Mouse (Mus musculus) macrophage (primary cell): ENCODE results near the gene Fnbp1l. TPM values are rescaled to one million over a fixed set of nuclear protein-coding genes. Genes with fewer than 3 reads are reported as not detected.

ENCODE experiments used
- H3K27ac ChIP-seq: fragments of 350-480 bp; formaldehyde crosslinking; 2 replicates; pipeline ENCODE4 v1.9.0; 2021
- H3K36me3 ChIP-seq: fragments of 350-480 bp; formaldehyde crosslinking; 2 replicates; pipeline ENCODE4 v1.9.0; 2021; ENCODE audit errors: inconsistent target
- H3K4me3 ChIP-seq: fragments of 350-480 bp; formaldehyde crosslinking; 2 replicates; pipeline ENCODE4 v1.9.0; 2021; ENCODE audit errors: inconsistent target
- H3K79me2 ChIP-seq: fragments of 350-480 bp; formaldehyde crosslinking; 2 replicates; pipeline ENCODE4 v1.9.0; 2021; ENCODE audit errors: inconsistent target
- WGBS: methylation state at CpG from one replicate; pipeline ENCODE4 v1.1.7; 2026; ENCODE audit warnings: inconsistent platforms; ENCODE audit not compliant: missing documents; 5-methylcytosine and 5-hydroxymethylcytosine counted together
- polyA plus RNA-seq: library from polyadenylated mRNA; stranded (reverse); fragments of 250-400 nt; gene quantifications from 3 replicates; pipeline ENCODE4 v1.2.4, GENCODE M21; 2018; ENCODE audit warnings: inconsistent platforms

The Fnbp1l gene
- polyA plus RNA-seq, 1 experiment from 2014 or later: 11.0 TPM

DNA sequence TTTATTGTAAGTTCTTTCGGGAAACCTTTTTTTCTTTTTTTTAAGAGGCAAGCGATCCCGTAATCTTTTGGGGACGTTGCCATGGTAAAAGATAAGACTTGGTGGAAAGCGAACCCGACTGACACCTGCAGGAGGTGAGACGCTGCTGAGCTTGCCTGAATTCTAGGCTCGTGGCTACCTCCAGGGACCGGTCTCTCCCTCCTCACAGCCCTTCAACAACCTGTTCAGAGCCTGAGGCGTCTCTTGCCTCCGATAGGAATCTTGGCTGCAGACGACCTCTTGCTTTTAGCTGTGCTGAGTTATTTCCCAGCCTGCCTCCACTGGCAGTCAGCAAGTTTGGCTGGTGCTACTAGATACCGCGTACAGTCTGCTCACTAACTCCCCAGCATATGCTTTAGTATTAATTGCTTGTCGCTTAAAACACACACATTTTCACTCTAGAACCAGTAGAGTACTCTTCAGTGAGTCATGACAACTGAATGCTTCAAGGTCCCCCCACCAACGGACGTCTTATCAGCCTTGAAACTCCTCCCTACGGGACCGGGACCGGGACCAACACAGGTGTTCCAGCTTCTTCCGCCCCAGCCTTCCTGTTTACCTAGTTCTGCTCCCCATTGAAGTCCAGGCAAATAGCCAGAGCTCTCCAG is 893 bp upstream of the Fnbp1l start:
- H3K27ac ChIP-seq: no peak overlapping the region

DNA sequence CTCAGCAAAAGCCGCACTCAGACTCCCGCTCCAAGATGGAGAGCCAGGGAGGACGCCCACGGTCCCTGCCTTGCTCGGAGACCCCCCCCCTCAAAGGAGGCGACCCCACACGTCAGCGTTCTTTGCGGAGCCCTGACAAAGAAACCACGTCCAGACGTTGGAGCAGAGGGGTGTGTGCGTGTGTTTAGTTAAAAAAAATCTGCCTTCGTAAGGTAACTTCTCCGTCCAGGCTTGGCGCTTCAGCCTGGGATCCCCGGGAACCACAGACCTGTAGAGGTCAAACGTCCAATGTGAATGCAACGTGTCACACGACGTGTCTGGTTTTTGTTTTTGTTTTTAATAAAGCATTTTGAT is 393 bp upstream of the Fnbp1l start:
- H3K27ac ChIP-seq: no peak overlapping the region
- WGBS: 5% methylated on average over 11 of the region's 20 CpGs

More for the DNA sequence above, 893 bp upstream of the Fnbp1l start:
- Histone ChIP-seq H3K36me3 (no peaks in the 10 kb centered on the region), H3K79me2 (peaks cover 33% of the 10 kb centered on the region), H3K4me3 (peak overlapping the region; percentile 53)
- WGBS: 18% methylated on average over 21 of the region's 21 CpGs

DNA sequence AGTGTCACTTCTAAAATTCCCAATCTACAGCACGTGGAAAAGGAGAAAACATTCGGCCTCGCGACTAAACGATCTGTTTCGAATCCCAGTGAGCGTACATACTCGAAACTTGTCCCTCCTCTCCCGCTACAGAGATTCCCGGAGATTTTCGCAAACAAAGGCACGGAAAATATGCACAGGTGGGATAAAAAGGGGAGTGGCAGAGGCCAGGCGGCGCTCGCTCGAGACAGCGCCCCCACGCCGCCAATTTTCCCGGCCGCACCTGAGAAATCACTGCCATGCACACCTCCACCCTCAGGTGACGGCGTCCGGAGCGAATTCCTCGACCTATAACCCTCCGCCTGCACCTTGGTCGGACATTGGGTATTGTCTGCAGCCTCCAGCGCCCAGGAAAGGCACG is 1.1 kb downstream of the Fnbp1l start:
- Histone ChIP-seq H3K36me3 (no peaks in the 10 kb centered on the region), H3K79me2 (peaks cover 53% of the 10 kb centered on the region), H3K4me3 (peak overlapping the region; percentile 53), H3K27ac (no peak overlapping the region)
- 6% methylated on average over 27 of the region's 30 CpGs for WGBS

More for the DNA sequence above, 393 bp upstream of the Fnbp1l start:
- Histone ChIP-seq H3K36me3 (no peaks in the 10 kb centered on the region), H3K4me3 (peak overlapping the region; percentile 53), H3K79me2 (peaks cover 38% of the 10 kb centered on the region)

DNA sequence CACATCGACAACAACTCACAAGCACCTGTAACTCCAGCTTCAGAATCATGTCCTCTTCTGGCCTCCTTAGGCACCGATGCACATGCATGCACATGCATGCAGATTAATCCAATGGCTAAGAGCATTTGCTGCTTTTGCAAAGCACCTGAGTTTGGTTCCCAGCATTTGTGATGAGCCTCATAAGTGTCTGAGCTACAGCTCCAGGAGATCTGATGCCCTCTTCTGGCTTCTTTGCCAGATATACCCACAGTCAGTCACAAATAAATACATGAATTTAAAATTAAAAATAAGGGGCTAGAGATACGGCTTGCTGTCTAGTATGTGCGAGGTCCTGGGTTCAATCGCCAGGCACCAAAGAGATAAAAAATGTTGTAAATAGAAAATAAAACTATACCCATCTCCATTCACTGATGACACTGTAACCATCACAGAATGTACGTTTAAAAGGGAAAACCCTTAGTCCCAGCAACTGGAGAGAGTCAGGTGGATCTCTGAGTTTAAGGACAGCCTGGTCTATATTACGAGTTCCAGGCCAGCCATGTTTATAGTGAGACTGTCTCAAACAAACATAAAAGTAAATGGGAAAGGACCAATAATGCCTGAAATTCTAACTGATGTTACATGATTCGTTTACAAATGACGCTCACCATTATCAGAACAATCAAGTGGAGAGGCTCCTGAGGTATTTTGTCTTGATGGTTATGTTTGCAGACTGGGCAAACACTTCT is 1.7 kb downstream of the Fnbp1l start:
- peaks cover 59% of the 10 kb centered on the region for H3K79me2 ChIP-seq
- 83% methylated on average over 9 of the region's 9 CpGs for WGBS

DNA sequence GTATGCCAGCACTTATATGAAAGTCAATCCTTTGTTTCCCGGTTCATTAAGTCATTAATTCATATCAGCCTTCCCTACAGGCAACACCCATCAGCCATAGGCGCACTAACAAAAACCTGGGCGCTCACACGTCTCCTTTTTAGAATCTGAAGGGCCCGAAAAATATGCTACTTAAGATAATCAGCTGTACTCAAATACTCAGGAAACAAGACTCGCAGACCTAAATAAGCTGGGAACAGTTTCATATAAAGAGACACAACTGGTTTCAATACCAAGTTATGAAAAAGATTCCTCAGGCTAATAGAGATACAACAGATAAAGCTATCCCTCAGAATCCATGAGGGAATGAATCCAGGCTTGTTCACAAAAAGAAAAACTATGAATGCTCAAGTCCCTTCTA is 7.0 kb downstream of the Fnbp1l start:
- H3K36me3 ChIP-seq: no peaks in the 10 kb centered on the region
- H3K27ac ChIP-seq: no peak overlapping the region
- H3K79me2 ChIP-seq: peaks cover 100% of the 10 kb centered on the region
- WGBS: 92% methylated on average over 6 of the region's 6 CpGs
- H3K4me3 ChIP-seq: no peak overlapping the region

More for the DNA sequence above, 1.7 kb downstream of the Fnbp1l start:
- Histone ChIP-seq H3K36me3 (no peaks in the 10 kb centered on the region), H3K4me3 (peak overlapping the region; percentile 53; the same call in 1 of the 2 replicates), H3K27ac (no peak overlapping the region)

DNA sequence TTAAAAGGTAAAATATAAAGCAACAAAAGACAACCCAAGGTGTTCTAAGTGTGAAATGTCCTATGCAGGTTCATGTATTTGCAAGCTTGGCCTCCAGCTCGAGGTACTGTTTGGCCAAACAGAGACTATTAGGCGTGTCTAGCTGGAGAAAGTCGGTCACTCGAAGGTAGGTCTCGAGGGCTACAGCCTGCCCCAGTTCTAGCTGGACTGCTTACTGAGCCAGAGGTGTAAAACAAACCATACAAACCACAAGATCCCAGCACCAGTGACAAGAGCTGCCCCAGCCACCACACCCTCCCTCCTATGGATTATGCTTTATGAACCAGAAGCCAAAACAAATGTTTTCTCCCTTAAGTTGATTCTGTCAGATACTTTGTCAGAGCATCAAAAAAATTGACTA is 7.8 kb downstream of the Fnbp1l start:
- H3K79me2 ChIP-seq: peaks cover 100% of the 10 kb centered on the region
- no peaks in the 10 kb centered on the region for H3K36me3 ChIP-seq
- WGBS: 78% methylated on average over 5 of the region's 5 CpGs
- no peak overlapping the region for H3K4me3 ChIP-seq
- H3K27ac ChIP-seq: no peak overlapping the region

DNA sequence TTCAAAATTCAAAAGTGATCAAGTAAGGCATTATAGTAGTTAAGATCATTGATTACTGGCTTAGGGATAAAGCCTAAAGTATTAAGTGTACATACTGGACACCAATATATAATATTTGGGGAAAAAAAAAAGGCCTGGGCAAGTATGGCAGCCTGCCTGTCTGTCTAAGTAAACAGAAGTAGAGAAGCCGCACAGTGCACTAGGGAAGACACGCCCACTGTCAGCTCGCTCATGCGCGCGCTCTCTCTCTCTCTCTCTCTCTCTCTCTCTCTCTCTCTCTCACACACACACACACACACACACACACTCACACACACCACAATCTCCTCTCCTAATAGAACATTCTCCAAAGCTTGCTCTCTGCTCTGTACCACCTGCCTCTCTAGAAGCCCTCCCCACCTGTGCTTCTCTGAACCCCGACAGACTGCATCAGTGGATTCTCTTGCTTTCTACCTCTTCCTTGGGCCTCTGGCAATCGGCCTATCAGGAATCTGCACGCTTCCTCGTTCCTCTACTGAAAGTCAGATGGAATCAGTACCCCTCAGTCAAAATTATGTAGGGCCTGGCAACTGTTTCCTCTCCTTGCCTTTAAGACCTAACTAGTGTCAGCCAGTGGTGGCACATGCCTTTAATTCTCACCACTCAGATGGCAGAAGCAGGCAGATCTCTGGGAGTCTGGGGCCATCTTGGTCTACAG is 13.3 kb downstream of the Fnbp1l start:
- Histone ChIP-seq H3K79me2 (peaks cover 85% of the 10 kb centered on the region), H3K36me3 (no peaks in the 10 kb centered on the region), H3K27ac (no peak overlapping the region), H3K4me3 (no peak overlapping the region)
- WGBS: 43% methylated on average over 4 of the region's 10 CpGs

DNA sequence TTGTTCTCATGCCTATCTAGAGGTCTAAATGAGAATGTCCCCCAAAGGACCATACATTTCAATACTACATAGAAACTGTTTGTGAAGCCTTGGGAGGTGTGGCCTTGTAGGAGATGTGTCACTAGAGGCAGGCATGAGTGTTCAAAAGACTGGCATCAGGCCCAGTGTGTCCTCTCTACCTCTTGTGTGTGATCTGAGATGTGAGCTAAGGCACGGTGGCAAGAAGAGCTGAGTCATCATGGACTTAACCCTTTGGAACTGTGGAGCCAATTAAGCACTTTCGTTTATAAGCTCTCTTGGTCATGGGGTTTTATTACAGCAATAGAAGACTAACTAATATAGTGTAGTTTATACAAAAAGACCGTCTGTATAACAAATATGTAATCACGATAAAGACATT is 16.3 kb downstream of the Fnbp1l start:
- WGBS: 81% methylated on average over 4 of the region's 4 CpGs
- no peak overlapping the region for H3K4me3 ChIP-seq
- H3K27ac ChIP-seq: no peak overlapping the region
- no peaks in the 10 kb centered on the region for H3K36me3 ChIP-seq
- H3K79me2 ChIP-seq: peaks cover 77% of the 10 kb centered on the region

DNA sequence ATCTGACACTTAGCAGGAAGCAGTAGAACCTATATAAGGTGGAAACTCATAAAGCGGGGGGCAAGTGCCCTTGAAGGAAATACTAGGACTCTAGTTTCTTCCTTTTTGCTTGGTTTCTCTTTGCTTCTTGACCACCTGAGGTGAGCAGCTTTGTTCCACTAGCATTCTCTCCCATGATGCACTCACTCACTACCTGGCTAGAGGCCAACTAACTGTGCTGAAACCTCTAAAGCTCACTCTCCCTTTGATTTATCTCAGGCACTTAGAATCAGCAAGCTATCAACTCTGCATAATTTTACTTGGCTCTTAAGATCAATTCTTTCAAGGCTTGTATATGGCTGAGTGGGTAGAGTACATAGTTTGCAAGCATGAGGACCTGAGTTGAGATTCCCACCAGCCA is 17.1 kb downstream of the Fnbp1l start:
- Histone ChIP-seq H3K36me3 (no peaks in the 10 kb centered on the region), H3K79me2 (peaks cover 77% of the 10 kb centered on the region), H3K4me3 (no peak overlapping the region), H3K27ac (no peak overlapping the region)
- WGBS: 100% methylated on average over 1 of the region's 1 CpGs

DNA sequence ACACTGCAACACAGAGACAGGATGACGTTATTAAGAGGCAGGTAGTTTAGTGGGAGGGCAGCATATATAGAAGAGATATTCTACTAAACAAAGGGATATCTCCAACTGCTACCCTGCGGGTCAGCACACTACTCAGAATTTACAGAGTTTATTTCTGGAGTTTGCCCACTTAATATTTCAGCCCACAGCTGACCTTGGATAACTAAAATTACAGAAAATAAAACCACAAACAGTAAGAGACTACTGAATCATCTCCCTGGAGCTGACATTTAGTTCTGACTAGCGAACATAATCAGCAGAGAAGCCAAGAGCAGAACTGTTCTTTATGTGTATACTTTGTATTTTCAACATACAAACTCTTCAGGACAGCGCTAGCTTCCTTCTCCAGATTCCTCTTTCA is 20.2 kb downstream of the Fnbp1l start:
- no peaks in the 10 kb centered on the region for H3K36me3 ChIP-seq
- WGBS: 82% methylated on average over 4 of the region's 4 CpGs
- peaks cover 68% of the 10 kb centered on the region for H3K79me2 ChIP-seq
- no peak overlapping the region for H3K4me3 ChIP-seq
- no peak overlapping the region for H3K27ac ChIP-seq

DNA sequence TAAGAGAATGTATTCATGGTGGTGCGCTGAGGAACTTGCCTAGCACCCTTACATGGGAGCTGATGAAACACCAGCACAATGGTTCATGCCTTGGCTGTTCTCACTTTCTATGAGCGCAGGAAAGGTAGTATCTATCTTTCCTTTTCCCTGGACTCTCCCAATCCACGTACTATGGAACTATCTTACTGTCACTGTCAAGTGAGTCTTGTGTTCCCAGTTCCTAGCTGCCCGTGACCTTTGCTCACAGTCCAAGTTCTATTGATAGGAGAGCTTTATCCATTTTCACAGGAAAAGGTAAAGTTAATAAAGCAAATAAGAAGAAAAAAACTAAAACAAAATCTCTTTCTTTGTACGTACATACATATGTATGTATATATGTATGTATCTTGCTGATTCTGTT is 28.7 kb downstream of the Fnbp1l start:
- Histone ChIP-seq H3K36me3 (no peaks in the 10 kb centered on the region), H3K4me3 (no peak overlapping the region), H3K79me2 (peaks cover 41% of the 10 kb centered on the region), H3K27ac (no peak overlapping the region)
- 94% methylated on average over 5 of the region's 5 CpGs for WGBS

DNA sequence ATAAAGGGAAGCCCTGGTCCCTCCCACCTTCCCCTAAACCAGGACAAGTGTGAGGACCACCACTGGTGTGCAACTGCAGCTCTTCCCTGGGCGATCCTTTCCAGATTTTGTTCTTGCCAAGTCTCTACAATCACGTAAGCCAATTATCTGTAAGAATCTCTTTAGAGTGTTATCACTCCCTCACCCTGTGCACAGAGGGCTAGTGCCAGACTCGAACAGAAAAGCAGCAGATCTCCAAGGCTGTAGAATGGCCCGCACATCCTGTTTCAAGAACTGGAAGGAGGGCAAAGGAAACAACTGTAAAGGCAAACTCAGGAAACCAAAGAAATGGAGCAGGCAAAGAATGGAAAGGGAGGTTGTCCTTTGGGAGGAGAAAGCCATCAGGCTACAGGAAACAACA is 29.2 kb downstream of the Fnbp1l start:
- no peaks in the 10 kb centered on the region for H3K36me3 ChIP-seq
- H3K27ac ChIP-seq: no peak overlapping the region
- no peak overlapping the region for H3K4me3 ChIP-seq
- peaks cover 38% of the 10 kb centered on the region for H3K79me2 ChIP-seq
- 82% methylated on average over 4 of the region's 4 CpGs for WGBS

DNA sequence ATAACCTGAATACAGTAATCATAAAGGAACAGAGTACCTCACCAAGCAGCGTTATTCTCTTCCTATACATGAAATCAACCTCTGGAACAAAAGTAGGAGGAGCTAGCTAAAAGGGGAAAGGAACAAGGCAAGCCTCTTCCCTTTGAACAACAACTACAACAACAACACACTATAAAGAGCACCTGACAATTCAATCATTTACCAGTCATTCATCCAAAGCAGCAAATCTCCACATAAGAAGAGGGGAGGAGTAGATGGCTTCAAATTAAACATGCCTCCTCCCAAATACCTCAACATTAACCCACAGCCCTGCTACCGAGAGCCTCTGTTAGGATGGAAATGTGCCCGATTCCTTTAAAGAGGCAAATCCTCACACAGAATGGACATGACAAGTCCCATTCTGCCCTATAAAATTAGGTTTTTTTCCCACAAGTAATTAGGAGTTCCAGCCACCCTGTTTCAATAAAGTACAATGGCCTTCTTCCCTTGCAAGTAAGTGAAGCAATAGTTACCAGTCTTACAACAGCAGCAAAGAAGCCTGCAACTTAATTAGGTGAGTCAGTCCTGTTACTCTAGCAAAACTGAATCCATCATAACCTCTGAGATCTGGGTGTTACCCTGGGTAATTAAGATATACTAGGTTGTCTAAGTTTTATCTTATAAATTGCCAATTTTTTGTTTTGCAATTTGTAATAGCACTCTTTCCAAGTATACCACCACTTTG is 32.4 kb downstream of the Fnbp1l start:
- H3K36me3 ChIP-seq: no peaks in the 10 kb centered on the region
- H3K27ac ChIP-seq: no peak overlapping the region
- H3K79me2 ChIP-seq: peaks cover 8% of the 10 kb centered on the region
- H3K4me3 ChIP-seq: no peak overlapping the region
- WGBS: 92% methylated on average over 3 of the region's 3 CpGs

DNA sequence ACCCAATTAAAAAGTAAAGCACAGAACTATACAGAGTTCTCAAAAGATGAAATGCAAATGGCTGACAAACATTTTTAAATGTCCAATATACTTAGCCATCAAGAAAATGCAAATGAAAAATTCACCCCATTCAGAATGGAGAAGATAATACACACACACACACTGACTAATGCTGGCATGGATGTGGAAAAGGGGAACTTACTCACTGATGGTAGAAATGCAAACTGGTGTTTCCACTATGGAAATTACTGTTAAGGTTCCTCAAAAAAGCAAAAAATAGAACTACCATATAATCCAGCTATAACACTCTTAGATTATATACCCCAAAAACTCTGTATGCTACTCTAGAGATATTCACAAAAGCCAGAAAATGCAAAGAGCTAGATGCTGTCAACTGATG is 42.2 kb downstream of the Fnbp1l start:
- no peaks in the 10 kb centered on the region for H3K36me3 ChIP-seq
- H3K4me3 ChIP-seq: no peak overlapping the region
- H3K27ac ChIP-seq: peak overlapping the region; percentile 72
- H3K79me2 ChIP-seq: peaks cover 44% of the 10 kb centered on the region

DNA sequence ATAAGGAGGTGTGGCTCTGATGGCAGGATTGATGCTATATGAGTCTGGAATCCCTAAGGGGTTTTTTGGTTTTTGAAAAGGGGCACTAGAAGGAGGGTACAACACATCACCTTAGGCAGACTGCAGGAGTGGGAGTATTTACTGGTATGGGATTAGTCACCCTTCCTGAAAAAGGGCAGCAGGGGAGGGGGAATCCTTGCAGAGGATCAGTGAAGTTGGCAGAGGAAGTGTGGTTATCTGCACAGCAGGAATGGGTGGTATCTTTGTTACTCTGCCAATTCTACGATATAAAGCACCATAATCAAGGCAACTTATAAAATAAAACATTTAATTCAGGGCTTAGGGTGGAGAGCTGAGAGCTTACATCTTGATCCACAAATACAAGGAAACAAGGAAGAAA is 44.6 kb downstream of the Fnbp1l start:
- no peaks in the 10 kb centered on the region for H3K36me3 ChIP-seq
- 56% methylated on average over 1 of the region's 1 CpGs for WGBS
- no peak overlapping the region for H3K4me3 ChIP-seq
- peaks cover 61% of the 10 kb centered on the region for H3K79me2 ChIP-seq
- peak overlapping the region; percentile 78 for H3K27ac ChIP-seq
